Mouse (Mus musculus) layer of hippocampus, adult 9-10 months (tissue): ENCODE results near the gene Olfr211.
"Not testable (repeated sequence)": the region's sequence is repeated elsewhere in the genome, so short reads cannot be mapped to it uniquely, and the experiment has no call there.

Source experiments
- DNase-seq: peaks from one replicate; pipeline ENCODE4 v3.0.0; 2022; ENCODE audit warnings: low spot score

Olfr211 gene

GRCm38 (mm10) chr6:116488791-116489190, at the start of gene Olfr211:
Gene Olfr211, plus strand, starts transcription at chr6:116489091.
- no peak for DNase-seq

- DNase-seq = no peak
These were observed 49.4 kb upstream of the Olfr211 start for GRCm38 (mm10) chr6:116439531-116439930.

GRCm38 (mm10) chr6:116440447-116440846, 48.4 kb upstream of the Olfr211 start:
- DNase-seq = no peak

- DNase-seq = no peak
These were observed 48.0 kb upstream of the Olfr211 start for GRCm38 (mm10) chr6:116440849-116441248.

GRCm38 (mm10) chr6:116455781-116456180, 33.1 kb upstream of the Olfr211 start:
- peak; percentile 21 for DNase-seq

- DNase-seq = no peak
These were observed 32.4 kb upstream of the Olfr211 start for GRCm38 (mm10) chr6:116456482-116456881.

- no peak for DNase-seq
These were observed 30.2 kb upstream of the Olfr211 start for GRCm38 (mm10) chr6:116458728-116459127.

- no peak for DNase-seq
These were observed 29.7 kb upstream of the Olfr211 start for GRCm38 (mm10) chr6:116459232-116459631.

GRCm38 (mm10) chr6:116460544-116461283, 28.2 kb upstream of the Olfr211 start, which contains the start of gene Alox5:
Gene Alox5, minus strand, starts transcription at chr6:116461178.
- no peak for DNase-seq

GRCm38 (mm10) chr6:116468081-116468480, 20.8 kb upstream of the Olfr211 start:
- no peak for DNase-seq

- DNase-seq = no peak
These were observed 3.8 kb upstream of the Olfr211 start for GRCm38 (mm10) chr6:116485081-116485480.

- DNase-seq = no peak
These were observed 2.1 kb upstream of the Olfr211 start for GRCm38 (mm10) chr6:116486833-116487232.

- no peak for DNase-seq
These were observed 4.9 kb downstream of the Olfr211 start for GRCm38 (mm10) chr6:116493742-116494141.

- no peak for DNase-seq
These were observed 7.1 kb downstream of the Olfr211 start for GRCm38 (mm10) chr6:116495960-116496359.

- not testable (repeated sequence) for DNase-seq
These were observed 17.6 kb downstream of the Olfr211 start, which contains the start of gene Olfr212 for GRCm38 (mm10) chr6:116506302-116507003. Gene Olfr212, plus strand, starts transcription at chr6:116506516.

- DNase-seq = no peak
These were observed 25.9 kb downstream of the Olfr211 start for GRCm38 (mm10) chr6:116514832-116515231.

GRCm38 (mm10) chr6:116538156-116538555, 49.3 kb downstream of the Olfr211 start, which contains the start of gene Olfr213:
Gene Olfr213, plus strand, starts transcription at chr6:116538456.
- no peak for DNase-seq

GRCm38 (mm10) chr6:116542500-116542899, 53.6 kb downstream of the Olfr211 start:
- DNase-seq = no peak
